ENCODE assay signal across 10 mouse cellular contexts in the genomic region with DNA sequence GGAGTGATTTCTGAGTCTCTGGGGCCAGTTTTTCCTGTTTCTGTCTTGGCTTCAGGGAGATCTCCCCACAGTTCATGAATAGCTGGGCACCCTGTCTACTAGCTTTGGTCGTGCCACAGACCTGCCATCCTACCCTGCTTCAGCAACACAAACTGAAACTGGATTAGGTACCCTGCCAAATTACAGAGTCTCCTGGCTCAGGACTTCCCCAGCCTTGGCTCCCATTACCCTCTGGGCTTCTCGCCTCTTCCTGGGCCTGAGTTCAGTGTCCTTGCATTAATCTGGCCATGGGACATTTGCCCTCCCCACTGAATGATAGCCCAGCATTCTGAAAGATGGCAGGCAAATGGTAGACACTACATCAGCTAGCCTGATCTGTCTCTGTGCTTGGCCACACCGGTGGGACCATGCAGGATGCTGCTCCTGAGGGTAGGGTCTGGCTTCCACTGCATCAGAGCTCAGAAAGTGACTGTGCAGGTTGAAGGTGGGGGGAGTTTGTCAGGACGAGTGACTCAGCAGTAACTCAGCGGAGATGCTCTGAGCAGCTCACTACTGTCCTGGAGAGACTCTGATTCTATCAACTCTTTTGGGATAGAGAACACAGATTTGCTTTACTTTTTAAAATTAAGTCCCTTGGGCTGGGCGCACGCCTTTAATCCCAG. TPM values are rescaled to one million over a fixed set of nuclear protein-coding genes. Genes with fewer than 3 reads are reported as not detected.
DNase-seq lines count a peak whose midpoint lies in the region; ATAC-seq and TF ChIP-seq lines count a peak whose summit lies in the region.
"Had no signal": no experiment of that assay in that cellular context is flagged by ENCODE, and none has a peak within 500 bp of the region (broad histone marks: within the 10 kb centered on the region; RNA-seq: fewer than 3 reads in every experiment).

No protein-coding gene starts in this region.

- H3K9ac ChIP-seq in midbrain, embryonic 11.5 days (ENCODE audit: low read length): no peak overlapping the region
- H3K9ac ChIP-seq in midbrain, embryonic 16.5 days (ENCODE audit: low read depth, low read length): no peak overlapping the region
- H3K9ac ChIP-seq: embryonic facial prominence, embryonic 15.5 days had no signal

- peaks cover 18% of the 10 kb centered on the region; the same call in 1 of the 2 replicates for H3K36me3 ChIP-seq in midbrain, embryonic 11.5 days (ENCODE audit: control insufficient read depth, insufficient read depth, low read length)
- H3K36me3 ChIP-seq in midbrain, embryonic 16.5 days (ENCODE audit: control insufficient read depth, insufficient read depth, low read length): peaks cover 11% of the 10 kb centered on the region

- no peaks in the 10 kb centered on the region for H3K9me3 ChIP-seq in midbrain, embryonic 11.5 days (ENCODE audit: control insufficient read depth, low read length)
- no peaks in the 10 kb centered on the region for H3K9me3 ChIP-seq in midbrain, embryonic 16.5 days (replicated peaks; ENCODE audit: control insufficient read depth, low read length, poor library complexity, severe bottlenecking)
- H3K9me3 ChIP-seq: embryonic facial prominence, embryonic 15.5 days had no signal

- ATAC-seq in midbrain, embryonic 11.5 days (ENCODE audit: low FRiP score): no peak
- ATAC-seq in midbrain, embryonic 16.5 days: no peak

- no peak overlapping the region for H3K27ac ChIP-seq in midbrain, embryonic 11.5 days (ENCODE audit: low read depth, low read length)
- no peak overlapping the region for H3K27ac ChIP-seq in midbrain, embryonic 16.5 days (ENCODE audit: low read length)
- H3K27ac ChIP-seq in cortical plate, adult 2 months (ENCODE audit: insufficient read depth, low read length): peak overlapping the region; percentile 7; the same call in 1 of the 2 replicates
- H3K27ac ChIP-seq in olfactory bulb, adult 2 months (ENCODE audit: insufficient read depth, low read depth, low read length): peak overlapping the region; percentile 75
- H3K27ac ChIP-seq: embryonic facial prominence, embryonic 15.5 days had no signal

- TF ChIP-seq CTCF in cortical plate, adult 2 months (IDR thresholded peaks at IDR 0.05; ENCODE audit: extremely low read depth, insufficient read depth, low read length): no peak
- TF ChIP-seq CTCF in olfactory bulb, adult 2 months (IDR thresholded peaks at IDR 0.05; ENCODE audit: insufficient read depth, low read depth, low read length): no peak

- H3K4me1 ChIP-seq in midbrain, embryonic 11.5 days (ENCODE audit: control insufficient read depth, insufficient read depth, low read length): peaks cover 6% of the 10 kb centered on the region; the same call in 1 of the 2 replicates
- peaks cover 2% of the 10 kb centered on the region; the same call in 1 of the 2 replicates for H3K4me1 ChIP-seq in midbrain, embryonic 16.5 days (ENCODE audit: control insufficient read depth, insufficient read depth, low read length)
- H3K4me1 ChIP-seq in cortical plate, adult 2 months (ENCODE audit: control insufficient read depth, insufficient read depth, low read length): peaks cover 3% of the 10 kb centered on the region; the same call in 1 of the 2 replicates
- peaks cover 23% of the 10 kb centered on the region for H3K4me1 ChIP-seq in olfactory bulb, adult 2 months (ENCODE audit: control insufficient read depth, insufficient read depth, low read length)
- H3K4me1 ChIP-seq: embryonic facial prominence, embryonic 15.5 days had no signal

- H3K27me3 ChIP-seq in midbrain, embryonic 11.5 days (ENCODE audit: control insufficient read depth, insufficient read depth, low read length): no peaks in the 10 kb centered on the region
- H3K27me3 ChIP-seq in midbrain, embryonic 16.5 days (ENCODE audit: control insufficient read depth, insufficient read depth, low read depth, low read length): no peaks in the 10 kb centered on the region
- H3K27me3 ChIP-seq: embryonic facial prominence, embryonic 15.5 days had no signal

- peak; percentile 81 for DNase-seq in gastrocnemius, adult 18-20 months (ENCODE audit: low spot score)
- no peak for DNase-seq in gastrocnemius, postnatal 4 days (ENCODE audit: low spot score in 2 of 2)
- peak; percentile 47 for DNase-seq in midbrain, embryonic 11.5 days (ENCODE audit: low spot score, missing footprints)
- DNase-seq in thymus, postnatal 36 days: no peak
- no peak for DNase-seq in kidney, postnatal 14 days
- DNase-seq: lung, postnatal 14 days had no signal

- no peak overlapping the region for H3K4me2 ChIP-seq in midbrain, embryonic 11.5 days
- H3K4me2 ChIP-seq in midbrain, embryonic 16.5 days (ENCODE audit: low read length): no peak overlapping the region
- H3K4me2 ChIP-seq: embryonic facial prominence, embryonic 15.5 days had no signal

- no peak overlapping the region for H3K4me3 ChIP-seq in midbrain, embryonic 11.5 days (ENCODE audit: low read depth, low read length)
- no peak overlapping the region for H3K4me3 ChIP-seq in midbrain, embryonic 16.5 days (ENCODE audit: low read depth, low read length)
- no peak overlapping the region for H3K4me3 ChIP-seq in cortical plate, adult 2 months (ENCODE audit: insufficient read depth, low read length)
- H3K4me3 ChIP-seq in olfactory bulb, adult 2 months (ENCODE audit: insufficient read depth, low read depth, low read length): no peak overlapping the region
- H3K4me3 ChIP-seq: embryonic facial prominence, embryonic 15.5 days had no signal

- WGBS in midbrain, embryonic 11.5 days: 85% methylated on average over 7 of the region's 7 CpGs
- 91% methylated on average over 7 of the region's 7 CpGs for whole genome bisulfite sequencing in midbrain, embryonic 16.5 days
- 64% methylated on average over 7 of the region's 7 CpGs for WGBS in olfactory bulb, adult 2 months

- TF ChIP-seq POLR2A in cortical plate, adult 2 months (IDR thresholded peaks at IDR 0.05; ENCODE audit: extremely low read depth, insufficient read depth, low read length): no peak
- no peak for TF ChIP-seq POLR2A in olfactory bulb, adult 2 months (IDR thresholded peaks at IDR 0.05; ENCODE audit: insufficient read depth, low read depth, low read length)

RNA-seq across cellular contexts. Expression of a gene that starts 26.1 kb away (rescaled TPM):
- total RNA-seq in gastrocnemius, adult 18-20 months (2021): 10 to 100 TPM; 36.8 to 41.5 TPM
- 10 to 100 TPM; 27.0 to 29.6 TPM for total RNA-seq in gastrocnemius, postnatal 4 days (2021)
- polyA plus RNA-seq in midbrain, embryonic 11.5 days (2014; fragmentation: Nextera tagmentation; extraction: Ambion mirVana): 8.9 and 11.1 TPM in 2 replicates
- polyA plus RNA-seq in midbrain, embryonic 16.5 days (2015; fragmentation: Nextera tagmentation; extraction: Ambion mirVana): 33.3 and 38.1 TPM in 2 replicates
- 124 and 135 TPM in 2 replicates for polyA plus RNA-seq in cortical plate, adult 2 months (2012; rRNA removed)
- polyA plus RNA-seq in olfactory bulb, adult 2 months (2012; ENCODE audit: insufficient read depth, insufficient read length, low replicate concordance, missing spikeins): not detected in 2 replicates

RNA-seq across cellular contexts. Expression of a gene that starts 49.1 kb away (rescaled TPM):
- total RNA-seq in gastrocnemius, adult 18-20 months (2021): 1 to 10 TPM in 1 of 2 experiments, under 1 TPM in 1; 0.87 to 1.1 TPM
- total RNA-seq in gastrocnemius, postnatal 4 days (2021): 1 to 10 TPM; 2.8 to 2.9 TPM
- polyA plus RNA-seq in midbrain, embryonic 11.5 days (2014; fragmentation: Nextera tagmentation; extraction: Ambion mirVana): 100 and 105 TPM in 2 replicates
- 19.8 and 22.0 TPM in 2 replicates for polyA plus RNA-seq in midbrain, embryonic 16.5 days (2015; fragmentation: Nextera tagmentation; extraction: Ambion mirVana)
- 1.1 TPM in 2 replicates for polyA plus RNA-seq in cortical plate, adult 2 months (2012; rRNA removed)
- not detected in 2 replicates for polyA plus RNA-seq in olfactory bulb, adult 2 months (2012; ENCODE audit: insufficient read depth, insufficient read length, low replicate concordance, missing spikeins)

RNA-seq across cellular contexts. Expression of a gene that starts 52.3 kb away (rescaled TPM):
- 1 to 10 TPM; 9.6 to 9.9 TPM for total RNA-seq in gastrocnemius, adult 18-20 months (2021)
- total RNA-seq in gastrocnemius, postnatal 4 days (2021): 10 to 100 TPM; 20.9 to 22.0 TPM
- 11.6 and 13.0 TPM in 2 replicates for polyA plus RNA-seq in midbrain, embryonic 11.5 days (2014; fragmentation: Nextera tagmentation; extraction: Ambion mirVana)
- polyA plus RNA-seq in midbrain, embryonic 16.5 days (2015; fragmentation: Nextera tagmentation; extraction: Ambion mirVana): 10.3 and 10.5 TPM in 2 replicates
- polyA plus RNA-seq in cortical plate, adult 2 months (2012; rRNA removed): 24.0 TPM in 2 replicates
- polyA plus RNA-seq in olfactory bulb, adult 2 months (2012; ENCODE audit: insufficient read depth, insufficient read length, low replicate concordance, missing spikeins): not detected in 2 replicates

Comparison
In these comparisons a context has a peak if more than half of its experiments do, and no peak if none do; other contexts are left out.
1. DNase-seq: peak in gastrocnemius, adult 18-20 months (single experiment) and midbrain, embryonic 11.5 days (single experiment); none in gastrocnemius, postnatal 4 days (0 of 2), thymus, postnatal 36 days (0 of 2) and kidney, postnatal 14 days (single experiment).
2. H3K27ac ChIP-seq: peak in cortical plate, adult 2 months (single experiment) and olfactory bulb, adult 2 months (single experiment); none in midbrain, embryonic 11.5 days (single experiment) and midbrain, embryonic 16.5 days (single experiment).